Mouse (Mus musculus) bone marrow macrophage, adult 2 months (primary cell): Measurements from ENCODE around the gene Ankrd35.

Source experiments
- CTCF ChIP-seq: IDR thresholded peaks from 2 replicates; pipeline ENCODE4 v1.5.1; 2012; ENCODE audit warnings: low read depth, mild to moderate bottlenecking, low read length, moderate library complexity
- POLR2A ChIP-seq: IDR thresholded peaks from 2 replicates; pipeline ENCODE4 v1.6.1; 2012; ENCODE audit warnings: mild to moderate bottlenecking, low read depth, low read length, borderline replicate concordance

DNA sequence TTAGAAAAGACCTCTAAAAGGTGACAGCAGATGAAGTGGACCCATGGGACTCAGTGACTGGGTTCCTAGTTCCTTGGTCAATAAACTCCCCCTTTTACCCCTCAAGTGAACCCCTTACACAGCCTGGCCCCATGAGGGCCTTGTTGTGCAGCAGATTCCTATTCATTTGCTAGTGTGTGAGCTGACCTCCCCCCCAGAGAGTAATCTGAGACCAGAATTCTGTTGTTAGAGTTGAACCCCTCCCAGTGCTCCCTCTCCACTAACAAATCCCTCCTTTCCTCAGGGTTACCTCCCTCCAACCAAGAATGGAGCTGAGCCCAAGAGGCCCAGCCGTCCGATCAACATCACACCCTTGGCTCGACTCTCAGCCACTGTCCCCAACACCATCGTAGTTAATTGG lies 31.1 kb downstream of the Ankrd35 start:
- TF ChIP-seq CTCF (no peak), POLR2A (no peak)
